Mouse (Mus musculus) midbrain, embryonic 15.5 days (tissue): Measurements from ENCODE around the gene Trak2. TPM values are rescaled to one million over a fixed set of nuclear protein-coding genes. Genes with fewer than 3 reads are reported as not detected.

Experiments used
- ATAC-seq: fragments of 200-750 bp; cut with Nextera tagmentation; replicated peaks from 2 replicates; pipeline ENCODE4 v1.8.0; 2017; ENCODE audit warnings: moderate TSS enrichment
- H3K27ac ChIP-seq: fragments of 300-500 bp; sonication (generic); 2 replicates; pipeline ENCODE4 v1.5.1; 2015; ENCODE audit warnings: mild to moderate bottlenecking, inconsistent platforms
- H3K27me3 ChIP-seq: fragments of 300-500 bp; sonication (generic); replicated peaks from 2 replicates; pipeline ENCODE4 v1.6.1; 2015; ENCODE audit warnings: inconsistent platforms
- H3K36me3 ChIP-seq: fragments of 300-500 bp; sonication (generic); replicated peaks from 2 replicates; pipeline ENCODE4 v1.6.1; 2015; ENCODE audit warnings: inconsistent platforms
- H3K4me1 ChIP-seq: fragments of 300-500 bp; sonication (generic); 2 replicates; pipeline ENCODE4 v1.6.1; 2015; ENCODE audit warnings: inconsistent platforms
- H3K4me2 ChIP-seq: fragments of 300-500 bp; sonication (generic); 2 replicates; pipeline ENCODE4 v1.6.1; 2015; ENCODE audit warnings: inconsistent platforms, mild to moderate bottlenecking, moderate library complexity
- H3K4me3 ChIP-seq: fragments of 300-500 bp; sonication (generic); 2 replicates; pipeline ENCODE4 v1.5.1; 2015; ENCODE audit warnings: mild to moderate bottlenecking, inconsistent platforms
- H3K9ac ChIP-seq: fragments of 300-500 bp; sonication (generic); 2 replicates; pipeline ENCODE4 v1.6.1; 2015; ENCODE audit warnings: mild to moderate bottlenecking, inconsistent platforms
- H3K9me3 ChIP-seq: fragments of 300-500 bp; sonication (generic); 2 replicates; pipeline ENCODE4 v1.6.1; 2016; ENCODE audit warnings: inconsistent platforms
- WGBS: fragments of 180-500 bp; shearing (Covaris S2); methylation state at CpG from one replicate; pipeline ENCODE4 v1.1.7; 2015; ENCODE audit warnings: mixed read lengths; 5-methylcytosine and 5-hydroxymethylcytosine counted together
- polyA plus RNA-seq: library from polyadenylated mRNA; unstranded; fragments of >200 nt; fragmentation: Nextera tagmentation; extraction: Ambion mirVana; gene quantifications from 2 replicates; pipeline ENCODE4 v1.2.1, GENCODE M21; 2015

Gene Trak2
- 18.3 and 18.7 TPM in 2 replicates for polyA plus RNA-seq

DNA sequence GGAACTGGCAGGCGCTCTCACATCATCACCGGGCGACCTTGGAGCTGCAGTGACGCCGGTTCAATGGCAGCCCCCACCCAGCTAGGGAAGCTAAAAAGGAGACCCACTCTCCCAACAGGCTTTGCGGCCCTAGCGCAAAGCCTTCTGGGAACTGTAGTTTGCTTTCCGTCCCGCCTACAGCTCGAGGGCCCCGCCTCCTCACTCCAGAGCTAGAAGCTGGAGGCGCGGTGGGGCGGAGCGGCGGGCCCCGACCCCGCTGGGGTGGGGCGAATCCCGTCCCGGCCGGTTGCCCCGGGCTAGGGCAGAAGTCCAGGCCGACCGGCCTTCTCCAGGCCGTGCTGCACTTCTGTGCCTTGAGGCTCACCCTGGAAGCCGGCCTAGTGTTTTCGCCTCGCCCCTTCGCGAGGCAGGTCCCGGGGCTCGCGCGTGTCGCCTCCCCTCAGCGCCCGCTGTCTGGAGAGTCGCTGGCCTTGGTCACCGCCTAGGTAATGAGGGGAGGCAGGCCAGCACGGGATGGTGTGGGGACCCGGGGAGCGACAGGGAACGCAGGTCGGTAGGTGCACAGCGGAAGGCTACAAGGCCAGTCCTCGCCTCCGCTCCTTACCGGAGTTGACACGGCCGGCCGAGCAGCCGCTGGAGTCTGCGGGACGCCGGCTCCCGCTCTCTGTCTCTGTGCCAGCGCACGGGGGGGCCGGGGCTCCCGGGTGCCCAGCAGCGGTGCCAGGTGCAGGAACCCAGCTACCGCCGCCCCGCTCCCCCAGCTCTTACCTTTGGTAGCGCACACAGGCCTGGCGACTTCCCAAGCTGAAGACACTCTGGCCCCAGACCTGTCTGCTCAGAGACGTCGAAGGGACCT is at the start of gene Trak2, which contains the start of gene Stradb:
Gene Trak2 (minus strand): TSS at position 65 of the 856 bp plus-strand sequence.
Gene Stradb (plus strand): TSS at position 157 of the 856 bp plus-strand sequence.
- 0 out of 2 replicates have a peak, but pooled peaks cover 5% of the 10 kb centered on the region for H3K36me3 ChIP-seq
- H3K4me2 ChIP-seq, result peak within 1 kb of the TSS; percentile 63
- H3K9me3 ChIP-seq, result no peaks in the 10 kb centered on the region
- peaks cover 48% of the 10 kb centered on the region for H3K4me1 ChIP-seq
- WGBS, result under 1% methylated on average over 68 of the region's 69 CpGs
- ATAC-seq, result peak; percentile 97
- peak within 1 kb of the TSS; percentile 98 for H3K4me3 ChIP-seq
- no peaks in the 10 kb centered on the region for H3K27me3 ChIP-seq
- H3K27ac ChIP-seq, result peak within 1 kb of the TSS; percentile 88
- H3K9ac ChIP-seq, result peak within 1 kb of the TSS; percentile 96

DNA sequence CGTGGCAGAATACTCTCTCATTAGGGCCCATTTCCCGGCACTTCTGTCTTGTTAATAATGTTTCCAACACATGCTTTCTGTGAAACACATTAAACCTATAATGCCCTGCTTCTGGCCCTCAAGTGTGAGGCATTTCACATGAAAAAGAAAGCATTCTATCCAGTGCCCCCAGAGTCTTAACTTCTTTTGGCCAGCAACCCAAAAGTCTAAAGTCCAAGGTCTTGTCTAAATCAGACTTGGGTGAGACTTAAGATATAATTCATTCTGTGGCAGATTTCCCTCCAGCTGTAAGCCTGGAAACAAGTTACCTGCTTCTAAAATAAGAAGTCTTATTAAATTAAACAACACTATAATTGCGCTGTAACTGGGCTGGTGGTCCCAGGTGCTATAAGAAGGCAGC is 48.3 kb upstream of the Trak2 start:
- Histone ChIP-seq H3K36me3 (no peaks in the 10 kb centered on the region), H3K4me2 (no peak overlapping the region), H3K4me1 (no peaks in the 10 kb centered on the region), H3K9ac (no peak overlapping the region), H3K4me3 (no peak overlapping the region), H3K27me3 (no peaks in the 10 kb centered on the region), H3K27ac (no peak overlapping the region), H3K9me3 (no peaks in the 10 kb centered on the region)
- ATAC-seq, result no peak
- 81% methylated on average over 3 of the region's 3 CpGs for WGBS

DNA sequence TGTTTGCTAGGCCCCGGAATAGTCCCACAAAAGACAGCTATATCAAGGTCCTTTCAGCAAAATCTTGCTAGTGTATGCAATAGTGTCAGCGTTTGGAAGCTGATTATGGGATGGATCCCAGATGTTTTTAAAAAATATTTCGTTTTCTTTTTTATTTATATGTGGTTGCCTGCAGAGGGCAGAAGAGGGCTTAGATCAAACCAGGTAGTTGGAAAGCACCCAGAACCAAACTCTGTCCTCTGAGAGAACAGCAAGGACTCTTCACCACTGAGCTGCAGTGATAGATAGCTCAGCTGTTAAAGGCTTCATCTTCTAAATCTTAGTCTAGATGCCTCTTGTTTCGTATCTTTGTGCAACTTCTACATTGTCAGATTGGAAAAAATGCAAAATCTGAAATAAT is 36.0 kb upstream of the Trak2 start:
- 46% methylated on average over 4 of the region's 4 CpGs for WGBS
- Histone ChIP-seq H3K9ac (no peak overlapping the region), H3K4me2 (no peak overlapping the region), H3K9me3 (no peaks in the 10 kb centered on the region), H3K27me3 (no peaks in the 10 kb centered on the region), H3K27ac (no peak overlapping the region), H3K4me1 (no peaks in the 10 kb centered on the region), H3K4me3 (no peak overlapping the region), H3K36me3 (no peaks in the 10 kb centered on the region)
- ATAC-seq, result no peak

DNA sequence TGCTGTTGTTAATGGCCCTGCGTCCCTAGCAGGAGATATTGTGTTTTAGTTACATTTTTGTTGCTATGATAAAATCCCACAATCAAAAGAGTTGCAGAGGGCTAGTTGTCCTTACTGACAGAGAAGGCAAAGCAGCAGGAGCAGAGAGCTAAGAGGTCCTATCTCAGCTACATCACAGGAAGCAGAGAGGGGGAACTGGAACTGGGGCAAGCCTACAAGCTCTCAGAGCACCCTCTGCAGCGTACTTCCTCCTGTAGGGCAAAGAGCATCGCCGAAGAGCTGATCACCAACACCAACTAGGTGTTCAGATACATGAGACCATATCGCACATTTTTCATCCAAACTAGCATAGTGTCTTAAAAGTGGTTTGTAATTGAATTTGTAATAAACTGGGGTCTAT is 22.1 kb upstream of the Trak2 start:
- Histone ChIP-seq H3K9me3 (no peaks in the 10 kb centered on the region), H3K9ac (no peak overlapping the region), H3K27ac (no peak overlapping the region), H3K4me2 (no peak overlapping the region), H3K4me1 (no peaks in the 10 kb centered on the region), H3K36me3 (peaks cover 32% of the 10 kb centered on the region; the same call in 1 of the 2 replicates), H3K27me3 (no peaks in the 10 kb centered on the region), H3K4me3 (no peak overlapping the region)
- WGBS, result 94% methylated on average over 5 of the region's 5 CpGs
- ATAC-seq, result no peak

DNA sequence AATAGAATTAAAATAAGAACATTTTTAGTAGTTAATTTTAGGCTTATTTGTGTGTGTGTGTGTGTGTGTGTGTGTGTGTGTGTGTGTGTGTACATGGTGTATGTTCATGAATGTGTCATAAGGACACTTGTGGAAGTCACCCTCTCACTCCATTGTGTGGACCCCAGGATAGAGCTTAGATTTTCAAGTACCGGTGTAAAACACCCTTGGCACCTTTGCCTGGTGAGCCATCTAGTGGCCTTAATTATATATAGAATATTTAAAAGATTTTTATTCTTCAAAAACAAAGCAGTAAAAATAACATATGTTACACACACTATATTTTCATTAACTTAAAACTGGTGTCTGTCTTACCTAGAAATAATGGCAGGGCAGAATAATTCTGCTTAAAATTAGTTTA is 20.5 kb upstream of the Trak2 start:
- Histone ChIP-seq H3K9ac (no peak overlapping the region), H3K27me3 (no peaks in the 10 kb centered on the region), H3K9me3 (no peaks in the 10 kb centered on the region), H3K4me1 (no peaks in the 10 kb centered on the region), H3K4me3 (no peak overlapping the region), H3K4me2 (no peak overlapping the region), H3K27ac (no peak overlapping the region), H3K36me3 (peaks cover 35% of the 10 kb centered on the region; the same call in 1 of the 2 replicates)
- WGBS, result 10% methylated on average over 1 of the region's 1 CpGs
- ATAC-seq, result 0 out of 2 replicates have a peak, but pooled peaks have one; percentile 50

DNA sequence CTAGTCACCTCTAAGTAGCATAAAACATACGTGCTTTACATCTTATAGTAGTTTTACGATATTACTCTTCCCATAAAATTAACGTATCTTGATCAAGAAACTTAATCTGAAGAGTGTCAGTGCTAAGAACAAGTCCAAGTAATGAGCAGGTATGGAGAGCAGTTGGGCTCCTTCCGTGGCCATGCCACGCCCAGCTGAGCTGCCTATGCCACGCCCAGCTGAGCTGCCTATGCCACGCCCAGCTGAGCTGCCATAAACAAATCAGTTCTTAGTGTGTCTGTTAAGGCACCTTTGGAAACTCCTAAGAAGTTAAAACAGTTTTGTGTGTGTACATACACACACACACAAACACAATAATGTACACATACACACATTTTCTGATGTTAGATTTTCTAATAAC is 19.9 kb upstream of the Trak2 start:
- H3K36me3 ChIP-seq, result peaks cover 35% of the 10 kb centered on the region; the same call in 1 of the 2 replicates
- no peaks in the 10 kb centered on the region for H3K4me1 ChIP-seq
- ATAC-seq, result no peak
- WGBS, result 90% methylated on average over 7 of the region's 7 CpGs
- H3K27ac ChIP-seq, result no peak overlapping the region
- H3K4me3 ChIP-seq, result no peak overlapping the region
- H3K9me3 ChIP-seq, result no peaks in the 10 kb centered on the region
- H3K9ac ChIP-seq, result no peak overlapping the region
- H3K27me3 ChIP-seq, result no peaks in the 10 kb centered on the region
- no peak overlapping the region for H3K4me2 ChIP-seq

DNA sequence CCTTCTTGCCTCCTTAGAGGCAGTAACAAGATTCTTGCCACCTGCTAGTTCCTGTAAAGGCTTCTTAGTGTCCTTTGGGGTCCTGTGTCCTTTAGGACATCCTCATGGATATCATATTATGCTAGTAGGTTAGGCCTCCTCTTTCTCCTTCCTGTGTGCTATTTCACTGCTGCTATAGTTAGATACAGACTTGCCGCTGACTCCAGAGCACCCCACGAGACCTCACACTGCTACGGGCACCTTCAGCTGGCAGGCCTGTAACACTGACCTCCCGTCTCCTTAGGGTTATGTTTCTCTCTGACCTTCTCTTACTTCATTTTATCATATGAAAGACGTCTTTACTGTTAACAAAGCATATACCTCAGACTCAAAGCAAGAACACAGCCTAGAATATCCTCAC is 11.4 kb upstream of the Trak2 start:
- Histone ChIP-seq H3K27me3 (no peaks in the 10 kb centered on the region), H3K9me3 (no peaks in the 10 kb centered on the region), H3K4me1 (no peaks in the 10 kb centered on the region), H3K36me3 (peaks cover 36% of the 10 kb centered on the region), H3K4me2 (no peak overlapping the region), H3K4me3 (no peak overlapping the region), H3K27ac (no peak overlapping the region), H3K9ac (no peak overlapping the region)
- no peak for ATAC-seq
- WGBS, result 88% methylated on average over 5 of the region's 5 CpGs

DNA sequence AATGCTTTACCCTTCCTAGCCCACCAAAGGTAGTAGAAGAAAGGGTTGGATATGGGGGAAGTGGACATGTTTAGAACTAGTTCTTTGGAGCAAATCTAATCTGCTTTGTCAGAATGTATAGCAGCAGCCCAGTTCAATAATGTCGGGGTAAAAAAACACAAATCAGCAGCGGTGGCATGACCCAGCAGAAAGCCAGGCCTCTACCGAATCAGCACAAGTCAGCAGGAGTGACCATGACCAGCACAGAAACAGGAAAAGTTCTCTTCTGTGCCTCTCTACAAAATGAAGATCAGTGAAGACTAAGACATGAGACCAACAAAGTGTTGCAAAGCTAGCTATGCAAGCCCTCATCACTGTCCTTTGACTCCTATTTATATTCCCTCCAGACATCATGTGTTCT is 9.0 kb upstream of the Trak2 start:
- 86% methylated on average over 3 of the region's 3 CpGs for WGBS
- no peak overlapping the region for H3K9ac ChIP-seq
- no peaks in the 10 kb centered on the region for H3K4me1 ChIP-seq
- peaks cover 40% of the 10 kb centered on the region for H3K36me3 ChIP-seq
- no peaks in the 10 kb centered on the region for H3K9me3 ChIP-seq
- no peak overlapping the region for H3K4me2 ChIP-seq
- no peaks in the 10 kb centered on the region for H3K27me3 ChIP-seq
- H3K27ac ChIP-seq, result no peak overlapping the region
- ATAC-seq, result no peak
- no peak overlapping the region for H3K4me3 ChIP-seq

DNA sequence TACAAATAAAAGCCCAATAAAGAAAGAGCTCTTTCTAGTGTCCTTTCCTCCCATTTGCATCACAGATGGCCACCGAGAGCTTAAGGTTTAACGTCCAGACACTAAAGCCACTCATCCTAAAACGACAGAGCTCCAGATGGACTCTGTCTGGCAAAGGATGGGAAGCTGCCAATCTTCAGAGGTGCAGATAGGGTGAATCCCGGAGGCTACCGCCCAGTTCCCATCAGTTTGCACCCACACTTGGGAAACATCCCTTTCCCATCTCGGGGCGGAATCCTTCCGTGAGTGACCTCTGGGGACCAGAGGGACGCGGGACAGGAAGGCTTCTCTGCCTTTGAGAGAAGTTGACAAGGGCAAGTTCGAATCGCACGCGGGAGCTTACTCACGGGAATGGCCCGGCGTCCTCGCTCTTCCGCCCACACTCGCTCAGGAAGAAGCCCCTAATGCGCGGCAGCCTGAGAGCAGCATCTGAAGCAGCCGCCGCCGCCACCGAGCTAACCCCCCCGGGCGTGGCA is 322 bp downstream of the Trak2 start:
- ATAC-seq, result peak; percentile 56; the same call in 1 of the 2 replicates
- Histone ChIP-seq H3K36me3 (0 out of 2 replicates have a peak, but pooled peaks cover 3% of the 10 kb centered on the region), H3K27me3 (no peaks in the 10 kb centered on the region), H3K4me3 (peak overlapping the region; percentile 98), H3K4me1 (peaks cover 50% of the 10 kb centered on the region), H3K9me3 (no peaks in the 10 kb centered on the region), H3K4me2 (peak overlapping the region; percentile 57), H3K9ac (peak overlapping the region; percentile 96), H3K27ac (peak overlapping the region; percentile 88)
- WGBS, result under 1% methylated on average over 28 of the region's 28 CpGs

DNA sequence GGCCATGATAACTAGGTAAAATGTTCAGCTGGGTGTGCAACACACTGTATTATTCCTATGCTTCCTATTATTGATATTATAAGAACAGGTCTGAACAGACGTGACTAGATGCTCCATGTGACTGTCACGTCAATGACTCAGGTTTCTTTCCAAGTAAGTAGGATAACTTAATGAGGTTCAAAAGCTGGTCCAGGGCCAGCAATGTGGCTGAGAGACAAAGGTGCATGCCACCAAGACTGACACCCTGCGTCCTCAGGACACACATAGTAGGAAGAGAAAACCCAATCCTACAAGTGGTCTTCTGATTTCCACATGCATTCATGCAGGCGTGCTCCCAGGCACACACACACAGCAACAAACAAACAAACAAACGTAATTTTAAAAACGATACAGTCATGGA is 2.1 kb downstream of the Trak2 start:
- Histone ChIP-seq H3K9me3 (no peaks in the 10 kb centered on the region), H3K36me3 (no peaks in the 10 kb centered on the region), H3K4me3 (no peak overlapping the region), H3K27me3 (no peaks in the 10 kb centered on the region), H3K4me2 (peak overlapping the region; percentile 57; the same call in 1 of the 2 replicates), H3K9ac (no peak overlapping the region), H3K27ac (no peak overlapping the region), H3K4me1 (peaks cover 50% of the 10 kb centered on the region)
- 88% methylated on average over 6 of the region's 6 CpGs for WGBS
- no peak for ATAC-seq

DNA sequence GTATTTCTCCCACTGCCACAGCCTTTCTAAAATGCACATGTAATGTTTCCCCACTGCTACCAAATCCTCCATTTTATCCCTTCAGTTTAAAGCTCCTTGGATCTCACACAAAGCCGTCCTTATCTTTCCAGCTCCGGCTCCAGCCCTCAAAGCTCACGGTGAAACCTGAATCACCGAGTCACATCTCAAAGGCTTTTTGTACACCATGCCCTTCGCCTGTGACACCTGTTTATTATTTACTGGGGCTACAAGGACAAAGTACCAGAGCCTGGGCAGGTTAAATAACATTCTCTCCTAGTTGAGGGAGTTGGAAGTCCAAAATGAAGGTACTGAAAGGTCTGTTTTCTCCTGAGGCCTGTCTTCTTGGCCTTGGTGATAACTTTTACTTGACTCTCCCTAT is 3.2 kb downstream of the Trak2 start:
- no peak overlapping the region for H3K4me3 ChIP-seq
- H3K27me3 ChIP-seq, result no peaks in the 10 kb centered on the region
- H3K9ac ChIP-seq, result no peak overlapping the region
- 67% methylated on average over 5 of the region's 5 CpGs for WGBS
- H3K9me3 ChIP-seq, result no peaks in the 10 kb centered on the region
- H3K36me3 ChIP-seq, result no peaks in the 10 kb centered on the region
- peaks cover 47% of the 10 kb centered on the region for H3K4me1 ChIP-seq
- no peak overlapping the region for H3K27ac ChIP-seq
- H3K4me2 ChIP-seq, result no peak overlapping the region
- no peak for ATAC-seq

DNA sequence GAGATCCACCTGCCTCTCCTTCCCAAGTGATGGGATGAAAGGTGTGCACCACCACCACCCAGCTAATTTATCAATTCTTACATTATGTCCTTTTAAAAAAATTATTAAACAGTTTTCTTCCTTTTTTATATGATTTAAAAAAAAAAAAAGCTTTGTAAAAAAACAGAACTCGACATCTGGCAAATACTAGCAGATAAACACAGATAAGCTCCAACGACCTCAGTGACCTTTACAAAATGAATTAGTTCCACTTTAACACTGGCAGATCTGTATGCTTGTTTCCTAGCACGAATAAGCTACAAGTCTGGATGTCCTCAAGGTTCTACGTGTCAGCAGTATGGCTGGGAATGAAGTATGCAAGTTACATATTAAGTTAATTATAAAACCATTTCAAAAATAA is 5.7 kb downstream of the Trak2 start:
- no peak for ATAC-seq
- no peak overlapping the region for H3K4me3 ChIP-seq
- WGBS, result 31% methylated on average over 4 of the region's 4 CpGs
- H3K9ac ChIP-seq, result no peak overlapping the region
- no peaks in the 10 kb centered on the region for H3K27me3 ChIP-seq
- no peak overlapping the region for H3K27ac ChIP-seq
- H3K36me3 ChIP-seq, result no peaks in the 10 kb centered on the region
- H3K9me3 ChIP-seq, result no peaks in the 10 kb centered on the region
- H3K4me2 ChIP-seq, result no peak overlapping the region
- peaks cover 36% of the 10 kb centered on the region for H3K4me1 ChIP-seq
